Mouse (Mus musculus): ENCODE data around the gene Gmppa. TPM values are rescaled to one million over a fixed set of nuclear protein-coding genes. Genes with fewer than 3 reads are reported as not detected.
A peak's percentile ranks its signal among the peaks of the same experiment; 100 is the strongest.

Gmppa gene
- polyA plus RNA-seq, 1 experiment from 2014 or later, result 57.1 TPM

- Histone ChIP-seq H3K4me3 (no peak overlapping the region), H3K9me3 (no peaks in the 10 kb centered on the region), H3K27me3 (replicated peaks; ENCODE audit: low read depth, poor library complexity, severe bottlenecking) (peaks cover 86% of the 10 kb centered on the region), H3K27ac (replicated peaks) (no peak overlapping the region), H3K4me1 (peaks cover 48% of the 10 kb centered on the region), H3K36me3 (replicated peaks) (no peaks in the 10 kb centered on the region)
- no peak for DNase-seq (ENCODE audit: low spot score)
- WGBS, result 59% methylated on average over 1 of the region's 1 CpGs
Measured at GRCm38 (mm10) chr1:75462636-75463035, 26.9 kb downstream of the Gmppa start.

- no peak for DNase-seq (ENCODE audit: low spot score)
- no peak overlapping the region for H3K4me3 ChIP-seq
- whole genome bisulfite sequencing, result 71% methylated on average over 5 of the region's 5 CpGs
- peaks cover 85% of the 10 kb centered on the region for H3K27me3 ChIP-seq (replicated peaks; ENCODE audit: low read depth, poor library complexity, severe bottlenecking)
- no peaks in the 10 kb centered on the region for H3K36me3 ChIP-seq (replicated peaks)
- H3K4me1 ChIP-seq, result peaks cover 41% of the 10 kb centered on the region
- H3K9me3 ChIP-seq, result no peaks in the 10 kb centered on the region
- peak overlapping the region; percentile 45; the same call in 1 of the 2 replicates for H3K27ac ChIP-seq (replicated peaks)
Measured at GRCm38 (mm10) chr1:75463652-75464204, 28.0 kb downstream of the Gmppa start.

GRCm38 (mm10) chr1:75467215-75467927 is 31.6 kb downstream of the Gmppa start:
- Histone ChIP-seq H3K27ac (replicated peaks) (peak overlapping the region; percentile 22), H3K36me3 (replicated peaks) (peaks cover 8% of the 10 kb centered on the region), H3K4me3 (no peak overlapping the region), H3K4me1 (peaks cover 33% of the 10 kb centered on the region), H3K27me3 (replicated peaks; ENCODE audit: low read depth, poor library complexity, severe bottlenecking) (peaks cover 68% of the 10 kb centered on the region), H3K9me3 (no peaks in the 10 kb centered on the region)
- peak; percentile 88 for DNase-seq (ENCODE audit: low spot score)
- 7% methylated on average over 14 of the region's 14 CpGs for WGBS

- no peak for DNase-seq (ENCODE audit: low spot score)
- H3K27ac ChIP-seq (replicated peaks), result 0 out of 2 replicates have a peak overlapping the region, but pooled peaks have one; percentile 21
- peaks cover 74% of the 10 kb centered on the region for H3K27me3 ChIP-seq (replicated peaks; ENCODE audit: low read depth, poor library complexity, severe bottlenecking)
- peaks cover 25% of the 10 kb centered on the region for H3K4me1 ChIP-seq
- peaks cover 28% of the 10 kb centered on the region for H3K36me3 ChIP-seq (replicated peaks)
- no peak overlapping the region for H3K4me3 ChIP-seq
- no peaks in the 10 kb centered on the region for H3K9me3 ChIP-seq
- 79% methylated on average over 17 of the region's 17 CpGs for WGBS
Measured at GRCm38 (mm10) chr1:75469287-75469825, 33.6 kb downstream of the Gmppa start.

- H3K9me3 ChIP-seq, result no peaks in the 10 kb centered on the region
- peaks cover 38% of the 10 kb centered on the region for H3K4me1 ChIP-seq
- H3K36me3 ChIP-seq (replicated peaks), result peaks cover 56% of the 10 kb centered on the region
- DNase-seq (ENCODE audit: low spot score), result no peak
- no peak overlapping the region for H3K4me3 ChIP-seq
- no peak overlapping the region for H3K27ac ChIP-seq (replicated peaks)
- H3K27me3 ChIP-seq (replicated peaks; ENCODE audit: low read depth, poor library complexity, severe bottlenecking), result peaks cover 59% of the 10 kb centered on the region
- WGBS, result 97% methylated on average over 11 of the region's 11 CpGs
Measured at GRCm38 (mm10) chr1:75476441-75476840, 40.7 kb downstream of the Gmppa start.

- 13% methylated on average over 35 of the region's 35 CpGs for WGBS
- peak; percentile 89 for DNase-seq (ENCODE audit: low spot score)
- Histone ChIP-seq H3K4me1 (peaks cover 39% of the 10 kb centered on the region), H3K4me3 (peak overlapping the region; percentile 92), H3K9me3 (no peaks in the 10 kb centered on the region), H3K27ac (replicated peaks) (no peak overlapping the region), H3K36me3 (replicated peaks) (peaks cover 47% of the 10 kb centered on the region), H3K27me3 (replicated peaks; ENCODE audit: low read depth, poor library complexity, severe bottlenecking) (peaks cover 61% of the 10 kb centered on the region)
Measured at GRCm38 (mm10) chr1:75477264-75477965, 41.7 kb downstream of the Gmppa start.

- Histone ChIP-seq H3K27ac (replicated peaks) (no peak overlapping the region), H3K36me3 (replicated peaks) (peaks cover 42% of the 10 kb centered on the region), H3K4me1 (peaks cover 42% of the 10 kb centered on the region), H3K9me3 (no peaks in the 10 kb centered on the region), H3K4me3 (peak overlapping the region; percentile 92), H3K27me3 (replicated peaks; ENCODE audit: low read depth, poor library complexity, severe bottlenecking) (peaks cover 61% of the 10 kb centered on the region)
- no peak for DNase-seq (ENCODE audit: low spot score)
- WGBS, result 59% methylated on average over 3 of the region's 3 CpGs
Measured at GRCm38 (mm10) chr1:75477966-75478290, 42.2 kb downstream of the Gmppa start.

GRCm38 (mm10) chr1:75478497-75478896 is 42.8 kb downstream of the Gmppa start:
- Histone ChIP-seq H3K4me3 (peak overlapping the region; percentile 92), H3K36me3 (replicated peaks) (peaks cover 37% of the 10 kb centered on the region), H3K4me1 (peaks cover 42% of the 10 kb centered on the region), H3K27ac (replicated peaks) (peak overlapping the region; percentile 89), H3K9me3 (no peaks in the 10 kb centered on the region), H3K27me3 (replicated peaks; ENCODE audit: low read depth, poor library complexity, severe bottlenecking) (peaks cover 62% of the 10 kb centered on the region)
- WGBS, result under 1% methylated on average over 24 of the region's 25 CpGs
- DNase-seq (ENCODE audit: low spot score), result peak; percentile 67

- Histone ChIP-seq H3K9me3 (no peaks in the 10 kb centered on the region), H3K36me3 (replicated peaks) (peaks cover 31% of the 10 kb centered on the region), H3K4me3 (peak within 1 kb of the TSS; percentile 92), H3K27me3 (replicated peaks; ENCODE audit: low read depth, poor library complexity, severe bottlenecking) (peaks cover 62% of the 10 kb centered on the region), H3K27ac (replicated peaks) (peak within 1 kb of the TSS; percentile 89), H3K4me1 (peaks cover 37% of the 10 kb centered on the region)
- peak; percentile 100 for DNase-seq (ENCODE audit: low spot score)
- under 1% methylated on average over 76 of the region's 76 CpGs for WGBS
Measured at GRCm38 (mm10) chr1:75478916-75479634, 43.3 kb downstream of the Gmppa start, which contains the start of the genes Chpf and Tmem198. Gene Chpf (minus strand): TSS chr1:75479307. Gene Tmem198 (plus strand): TSS chr1:75479532.

GRCm38 (mm10) chr1:75479635-75479989 is 43.9 kb downstream of the Gmppa start:
- H3K9me3 ChIP-seq, result no peaks in the 10 kb centered on the region
- peaks cover 29% of the 10 kb centered on the region for H3K36me3 ChIP-seq (replicated peaks)
- no peak for DNase-seq (ENCODE audit: low spot score)
- WGBS, result under 1% methylated on average over 24 of the region's 24 CpGs
- peak overlapping the region; percentile 92 for H3K4me3 ChIP-seq
- H3K4me1 ChIP-seq, result peaks cover 37% of the 10 kb centered on the region
- peak overlapping the region; percentile 89 for H3K27ac ChIP-seq (replicated peaks)
- H3K27me3 ChIP-seq (replicated peaks; ENCODE audit: low read depth, poor library complexity, severe bottlenecking), result peaks cover 63% of the 10 kb centered on the region

- H3K9me3 ChIP-seq, result no peaks in the 10 kb centered on the region
- WGBS, result 17% methylated on average over 13 of the region's 13 CpGs
- H3K27me3 ChIP-seq (replicated peaks; ENCODE audit: low read depth, poor library complexity, severe bottlenecking), result peaks cover 63% of the 10 kb centered on the region
- H3K4me3 ChIP-seq, result peak overlapping the region; percentile 92
- peaks cover 28% of the 10 kb centered on the region for H3K36me3 ChIP-seq (replicated peaks)
- no peak overlapping the region for H3K27ac ChIP-seq (replicated peaks)
- H3K4me1 ChIP-seq, result peaks cover 39% of the 10 kb centered on the region
- no peak for DNase-seq (ENCODE audit: low spot score)
Measured at GRCm38 (mm10) chr1:75480036-75480435, 44.3 kb downstream of the Gmppa start.

- H3K9me3 ChIP-seq, result no peaks in the 10 kb centered on the region
- no peak for DNase-seq (ENCODE audit: low spot score)
- WGBS, result 84% methylated on average over 7 of the region's 7 CpGs
- no peak overlapping the region for H3K27ac ChIP-seq (replicated peaks)
- H3K4me1 ChIP-seq, result peaks cover 43% of the 10 kb centered on the region
- H3K4me3 ChIP-seq, result no peak overlapping the region
- H3K36me3 ChIP-seq (replicated peaks), result peaks cover 27% of the 10 kb centered on the region
- peaks cover 63% of the 10 kb centered on the region for H3K27me3 ChIP-seq (replicated peaks; ENCODE audit: low read depth, poor library complexity, severe bottlenecking)
Measured at GRCm38 (mm10) chr1:75480735-75481134, 45.0 kb downstream of the Gmppa start.

Data from embryonic facial prominence, embryonic 10.5 days (tissue).